ENCODE assay signal across 8 mouse cellular contexts in genomic region chr1:181015558-181015957, GRCm38 (mm10). TPM values are rescaled to one million over a fixed set of nuclear protein-coding genes. Genes with fewer than 3 reads are reported as not detected.
DNase-seq lines count a peak whose midpoint lies in the region; ATAC-seq and TF ChIP-seq lines count a peak whose summit lies in the region.

No protein-coding gene starts in this region.

- peak; percentile 35 for DNase-seq in cerebellum, adult 11 months
- DNase-seq in CH12.LX (ENCODE audit: extremely low read depth), result peak; percentile 16
- peak; percentile 70 for DNase-seq in cerebellum, adult 9-11 months
- peak; percentile 30 for DNase-seq in liver, postnatal 0 days
- DNase-seq in urinary bladder, postnatal 25 days (ENCODE audit: low spot score), result peak; percentile 59
- no peak for DNase-seq in embryo, embryonic 10 days (ENCODE audit: low spot score)

- peaks cover 3% of the 10 kb centered on the region for H3K9me3 ChIP-seq in CH12.LX (replicated peaks; ENCODE audit: low read length)
- H3K9me3 ChIP-seq in heart, embryonic 15.5 days (replicated peaks), result no peaks in the 10 kb centered on the region
- no peaks in the 10 kb centered on the region for H3K9me3 ChIP-seq in liver, postnatal 0 days (ENCODE audit: low read length)

- in situ Hi-C loops in CH12.LX (cut with MboI; ENCODE audit: low pct_ligation_motif_present, low pct_unique_long_range_greater_than_20kb, low sequenced_read_pairs), result loop anchor here (25.0 kb wide), 1 partner anchor 522 kb away; no protein-coding TSS in a partner anchor

- no peak for ATAC-seq in cerebellum, adult (ENCODE audit: insufficient number of reproducible peaks, low FRiP score, low TSS enrichment)
- 0 out of 2 replicates have a peak, but pooled peaks have one; percentile 18 for ATAC-seq in heart, embryonic 15.5 days (replicated peaks; ENCODE audit: insufficient number of reproducible peaks, insufficient read depth, low FRiP score, low read depth)
- ATAC-seq in liver, postnatal 0 days, result no peak

- TF ChIP-seq CTCF in CH12.LX (conservative IDR thresholded peaks at IDR 0.05 in 1 of 2, IDR thresholded peaks at IDR 0.05 in 1 of 2; ENCODE audit: low read depth in 2 of 2, low read length in 2 of 2), result no peak
- TF ChIP-seq CTCF in liver, postnatal 0 days (IDR thresholded peaks at IDR 0.05; ENCODE audit: low read depth), result no peak

- no peak for TF ChIP-seq POLR2A in CH12.LX (IDR thresholded peaks at IDR 0.05; ENCODE audit: low read depth, low read length)

- dilution Hi-C loops in CH12.LX (cut with MboI; ENCODE audit: extremely low pct_ligation_motif_present, extremely low pct_unique_long_range_greater_than_20kb, low sequenced_read_pairs), result no loop called here

- no peak overlapping the region for H3K27ac ChIP-seq in CH12.LX (ENCODE audit: insufficient read depth, low read depth)
- H3K27ac ChIP-seq in heart, embryonic 15.5 days, result peak overlapping the region; percentile 83
- H3K27ac ChIP-seq in liver, postnatal 0 days (ENCODE audit: low read depth), result peak overlapping the region; percentile 83

- H3K4me2 ChIP-seq in CH12.LX (ENCODE audit: insufficient read depth, low read depth, poor library complexity, severe bottlenecking), result no peak overlapping the region
- peak overlapping the region; percentile 10; the same call in 1 of the 2 replicates for H3K4me2 ChIP-seq in heart, embryonic 15.5 days
- peak overlapping the region; percentile 16; the same call in 1 of the 2 replicates for H3K4me2 ChIP-seq in liver, postnatal 0 days (ENCODE audit: low read depth, low read length)

- TF ChIP-seq EP300 in CH12.LX (IDR thresholded peaks at IDR 0.05; ENCODE audit: low read length), result no peak
- TF ChIP-seq EP300 in liver, postnatal 0 days (IDR thresholded peaks at IDR 0.05; ENCODE audit: low read depth), result no peak

- TF ChIP-seq RAD21 in CH12.LX (IDR thresholded peaks at IDR 0.05; ENCODE audit: low read depth, low read length), result no peak

- H3K27me3 ChIP-seq in CH12.LX (replicated peaks), result peaks cover 19% of the 10 kb centered on the region
- peaks cover 7% of the 10 kb centered on the region for H3K27me3 ChIP-seq in heart, embryonic 15.5 days
- H3K27me3 ChIP-seq in liver, postnatal 0 days (ENCODE audit: insufficient read depth, low read length), result no peaks in the 10 kb centered on the region

- H3K4me1 ChIP-seq in CH12.LX (ENCODE audit: control insufficient read depth in 1 of 2, insufficient read depth in 2 of 2), result peaks cover 11 to 21% of the 10 kb centered on the region in 2 experiments
- peaks cover 27% of the 10 kb centered on the region for H3K4me1 ChIP-seq in heart, embryonic 15.5 days (replicated peaks)
- peaks cover 32% of the 10 kb centered on the region for H3K4me1 ChIP-seq in liver, postnatal 0 days (ENCODE audit: insufficient read depth)

- H3K36me3 ChIP-seq in CH12.LX (replicated peaks in 1 of 2; ENCODE audit: control insufficient read depth in 1 of 2, insufficient read depth in 1 of 2, low read length in 1 of 2), result peaks cover 0 to 2% of the 10 kb centered on the region in 2 experiments
- H3K36me3 ChIP-seq in heart, embryonic 15.5 days, result no peaks in the 10 kb centered on the region
- no peaks in the 10 kb centered on the region for H3K36me3 ChIP-seq in liver, postnatal 0 days (replicated peaks; ENCODE audit: insufficient read depth, low read length)

- H3K79me2 ChIP-seq in CH12.LX (replicated peaks; ENCODE audit: control insufficient read depth, extremely low read depth, insufficient read depth, poor library complexity, severe bottlenecking), result no peaks in the 10 kb centered on the region

- no peak overlapping the region for H3K9ac ChIP-seq in CH12.LX (ENCODE audit: insufficient read depth, low read depth)
- no peak overlapping the region for H3K9ac ChIP-seq in heart, embryonic 15.5 days
- no peak overlapping the region for H3K9ac ChIP-seq in liver, postnatal 0 days (replicated peaks)

- no peak overlapping the region for H3K4me3 ChIP-seq in CH12.LX (replicated peaks in 1 of 3; ENCODE audit: low read depth in 2 of 3, low read length in 2 of 3, poor library complexity in 1 of 3)
- H3K4me3 ChIP-seq in heart, embryonic 15.5 days, result no peak overlapping the region
- H3K4me3 ChIP-seq in liver, postnatal 0 days (ENCODE audit: low read depth, low read length), result no peak overlapping the region

TF ChIP-seq in CH12.LX, 34 proteins besides CTCF, POLR2A, EP300 and RAD21:
- TF ChIP-seq ZNF384 (IDR thresholded peaks at IDR 0.05; ENCODE audit: low read depth, low read length), result no peak
- no peak for TF ChIP-seq TBP (conservative IDR thresholded peaks at IDR 0.05; ENCODE audit: low read depth, low read length)
- no peak for TF ChIP-seq SMC3 (IDR thresholded peaks at IDR 0.05; ENCODE audit: low read depth, low read length)
- TF ChIP-seq ELF1 (IDR thresholded peaks at IDR 0.05; ENCODE audit: low read depth, low read length), result no peak
- TF ChIP-seq USF1 (IDR thresholded peaks at IDR 0.05; ENCODE audit: low read depth, low read length), result no peak
- TF ChIP-seq TCF12 (IDR thresholded peaks at IDR 0.05; ENCODE audit: low read depth, low read length), result no peak
- TF ChIP-seq BHLHE40 (IDR thresholded peaks at IDR 0.05; ENCODE audit: low read depth, low read length), result no peak
- no peak for TF ChIP-seq JUND (conservative IDR thresholded peaks at IDR 0.05; ENCODE audit: low read depth, low read length)
TF ChIP-seq in CH12.LX: peak in this region for 0.

RNA-seq across cellular contexts. Expression of gene Ephx1, which starts 5.1 kb away (rescaled TPM):
- total RNA-seq in CH12.LX (2012; rRNA removed) (7.5 and 12.0 TPM in 2 replicates), CH12.LX (2014; rRNA removed) (9.8 and 10.7 TPM in 2 replicates)
- polyA plus RNA-seq in CH12.LX (2012; ENCODE audit: insufficient read length, low read depth), result 20.7 and 21.5 TPM in 2 replicates
- 10.0 and 10.7 TPM in 2 replicates for polyA plus RNA-seq in heart, embryonic 15.5 days (2015; fragmentation: Nextera tagmentation; extraction: Ambion mirVana)
- 81.9 and 83.5 TPM in 2 replicates for polyA plus RNA-seq in liver, postnatal 0 days (2015; fragmentation: Nextera tagmentation; extraction: Ambion mirVana)

RNA-seq across cellular contexts. Expression of gene 9130409I23Rik, which starts 35.5 kb away (rescaled TPM):
- total RNA-seq in CH12.LX (2012; rRNA removed) (not detected in 2 replicates), CH12.LX (2014; rRNA removed) (not detected in 2 replicates)
- polyA plus RNA-seq in CH12.LX (2012; ENCODE audit: insufficient read length, low read depth), result not detected in 2 replicates
- not detected in 2 replicates for polyA plus RNA-seq in heart, embryonic 15.5 days (2015; fragmentation: Nextera tagmentation; extraction: Ambion mirVana)
- polyA plus RNA-seq in liver, postnatal 0 days (2015; fragmentation: Nextera tagmentation; extraction: Ambion mirVana), result 0.45 and 0.53 TPM in 2 replicates
